Mouse (Mus musculus) heart, postnatal 0 days (tissue): Measurements from ENCODE around the gene Stard3nl. TPM values are rescaled to one million over a fixed set of nuclear protein-coding genes. Genes with fewer than 3 reads are reported as not detected.

Experiments
- ATAC-seq: fragments of 200-750 bp; cut with Nextera tagmentation; 2 replicates; pipeline ENCODE4 v1.8.0; 2017; ENCODE audit warnings: low read depth, moderate number of reproducible peaks, moderate library complexity; ENCODE audit not compliant: insufficient read depth
- DNase-seq: peaks from one replicate; pipeline ENCODE4 v3.0.0-alpha.2; 2016; ENCODE audit warnings: low spot score
- H3K27ac ChIP-seq: fragments of 300-500 bp; sonication (generic); 2 replicates; pipeline ENCODE4 v1.5.1; 2014; ENCODE audit warnings: low read depth, mild to moderate bottlenecking
- H3K27me3 ChIP-seq: fragments of 300-500 bp; sonication (generic); 2 replicates; pipeline ENCODE4 v1.6.1; 2014; ENCODE audit warnings: low read length, mixed read lengths; ENCODE audit not compliant: control insufficient read depth, insufficient read depth
- H3K36me3 ChIP-seq: fragments of 300-500 bp; sonication (generic); replicated peaks from 2 replicates; pipeline ENCODE4 v1.6.1; 2014; ENCODE audit warnings: low read length, mixed read lengths; ENCODE audit not compliant: control insufficient read depth, insufficient read depth
- H3K4me1 ChIP-seq: fragments of 300-500 bp; sonication (generic); 2 replicates; pipeline ENCODE4 v1.6.1; 2014; ENCODE audit warnings: antibody characterized with exemption; ENCODE audit not compliant: control insufficient read depth, insufficient read depth
- H3K4me2 ChIP-seq: fragments of 300-500 bp; sonication (generic); 2 replicates; pipeline ENCODE4 v1.6.1; 2014; ENCODE audit warnings: low read depth, mild to moderate bottlenecking, low read length, moderate library complexity
- H3K4me3 ChIP-seq: fragments of 300-500 bp; sonication (generic); 2 replicates; pipeline ENCODE4 v1.5.1; 2014; ENCODE audit warnings: low read depth, low read length
- H3K9ac ChIP-seq: fragments of 300-500 bp; sonication (generic); replicated peaks from 2 replicates; pipeline ENCODE4 v1.6.1; 2014; ENCODE audit warnings: low read depth, low read length, mixed read lengths
- H3K9me3 ChIP-seq: fragments of 300-500 bp; sonication (generic); replicated peaks from 2 replicates; pipeline ENCODE4 v1.6.1; 2016; ENCODE audit warnings: low read length; ENCODE audit not compliant: control insufficient read depth
- CTCF ChIP-seq: IDR thresholded peaks from 2 replicates; pipeline ENCODE4 v1.5.1; 2016; ENCODE audit warnings: antibody characterized with exemption, control low read depth, low read depth
- EP300 ChIP-seq: IDR thresholded peaks from 2 replicates; pipeline ENCODE4 v1.6.1; 2016; ENCODE audit warnings: antibody characterized with exemption, low read depth
- WGBS: fragments of 180-500 bp; shearing (Covaris S2); extraction: QIAGEN DNeasy Blood & Tissue Kit; methylation state at CpG from one replicate; pipeline ENCODE4 v1.1.7; 2014; 5-methylcytosine and 5-hydroxymethylcytosine counted together
- polyA plus RNA-seq: library from polyadenylated mRNA; unstranded; fragments of >200 nt; fragmentation: Nextera tagmentation; extraction: Ambion mirVana; gene quantifications from 2 replicates; pipeline ENCODE4 v1.2.1, GENCODE M21; 2015
- total RNA-seq: library from RNA; depleted of rRNA; stranded (reverse); fragments of >200 nt; gene quantifications from 2 replicates; pipeline ENCODE4 v1.2.3, GENCODE M21; 2014; ENCODE audit warnings: low replicate concordance

Stard3nl gene
- total and polyA plus RNA-seq, 2 experiments from 2014 or later: 18.7 to 48.3 TPM

DNA sequence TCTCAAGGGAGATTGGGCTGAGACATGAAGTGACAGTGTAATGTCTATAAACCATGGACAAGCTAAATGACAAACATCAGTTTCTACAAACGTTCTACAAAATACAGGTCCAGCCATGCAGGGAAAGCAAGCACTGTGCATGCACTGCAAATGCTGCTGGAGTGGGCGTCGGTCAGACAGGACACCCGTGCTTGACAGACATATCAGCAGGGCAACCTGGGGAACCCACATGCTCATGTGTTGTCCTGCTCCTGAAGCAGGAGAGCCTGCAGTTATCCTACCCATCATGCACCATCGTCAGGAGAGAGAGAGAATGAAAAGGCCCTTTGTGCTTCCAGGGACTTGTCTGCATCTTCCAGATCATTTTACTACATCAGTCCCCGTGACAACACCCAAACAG lies 16.3 kb downstream of the Stard3nl start:
- H3K9me3 ChIP-seq: no peaks in the 10 kb centered on the region
- no peak for TF ChIP-seq CTCF
- no peak for TF ChIP-seq EP300
- no peak overlapping the region for H3K27ac ChIP-seq
- 73% methylated on average over 6 of the region's 6 CpGs for WGBS
- no peak overlapping the region for H3K9ac ChIP-seq
- ATAC-seq: no peak
- no peak for DNase-seq
- H3K27me3 ChIP-seq: no peaks in the 10 kb centered on the region
- no peak overlapping the region for H3K4me3 ChIP-seq
- no peak overlapping the region for H3K4me2 ChIP-seq
- peaks cover 6% of the 10 kb centered on the region for H3K36me3 ChIP-seq
- no peaks in the 10 kb centered on the region for H3K4me1 ChIP-seq

- TF ChIP-seq EP300 (no peak), CTCF (no peak)
- no peak for ATAC-seq
- H3K27ac ChIP-seq: no peak overlapping the region
- WGBS: 48% methylated on average over 8 of the region's 8 CpGs
- no peaks in the 10 kb centered on the region for H3K4me1 ChIP-seq
- no peaks in the 10 kb centered on the region for H3K27me3 ChIP-seq
- H3K9ac ChIP-seq: no peak overlapping the region
- no peak overlapping the region for H3K4me3 ChIP-seq
- no peak for DNase-seq
- no peak overlapping the region for H3K4me2 ChIP-seq
- H3K9me3 ChIP-seq: no peaks in the 10 kb centered on the region
- peaks cover 44% of the 10 kb centered on the region for H3K36me3 ChIP-seq
Measured at GRCm38 (mm10) chr13:19372133-19372729, 23.4 kb downstream of the Stard3nl start.

DNA sequence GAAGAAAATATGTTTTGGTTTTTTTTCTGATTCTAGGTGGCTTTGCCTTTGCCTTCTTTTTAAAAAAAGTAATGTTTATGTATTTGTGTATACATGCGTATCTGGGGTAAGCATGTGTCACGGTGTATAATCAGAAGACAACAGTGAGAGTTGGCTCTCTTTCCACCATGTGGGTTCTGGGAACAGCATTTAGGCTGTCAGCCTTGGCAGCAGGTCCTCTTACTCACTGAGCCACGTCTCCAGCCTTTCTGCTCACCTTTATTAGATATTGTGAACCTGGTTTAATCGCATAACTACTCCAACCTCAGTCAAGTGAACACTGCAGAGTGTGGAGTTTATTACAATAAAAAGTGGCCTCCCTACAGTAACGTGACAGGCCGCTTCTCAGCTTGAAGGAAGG lies 26.8 kb downstream of the Stard3nl start:
- H3K9ac ChIP-seq: no peak overlapping the region
- TF ChIP-seq EP300 (no peak), CTCF (no peak)
- H3K9me3 ChIP-seq: no peaks in the 10 kb centered on the region
- no peak for ATAC-seq
- 93% methylated on average over 6 of the region's 6 CpGs for WGBS
- no peak overlapping the region for H3K4me3 ChIP-seq
- H3K4me1 ChIP-seq: no peaks in the 10 kb centered on the region
- H3K36me3 ChIP-seq: peaks cover 43% of the 10 kb centered on the region
- H3K27ac ChIP-seq: no peak overlapping the region
- H3K4me2 ChIP-seq: no peak overlapping the region
- H3K27me3 ChIP-seq: no peaks in the 10 kb centered on the region
- DNase-seq: no peak

GRCm38 (mm10) chr13:19367536-19367935 lies 28.1 kb downstream of the Stard3nl start:
- no peaks in the 10 kb centered on the region for H3K27me3 ChIP-seq
- ATAC-seq (no peak), DNase-seq (no peak)
- H3K4me3 ChIP-seq: no peak overlapping the region
- no peak overlapping the region for H3K4me2 ChIP-seq
- H3K4me1 ChIP-seq: no peaks in the 10 kb centered on the region
- H3K9me3 ChIP-seq: no peaks in the 10 kb centered on the region
- H3K36me3 ChIP-seq: peaks cover 31% of the 10 kb centered on the region
- TF ChIP-seq EP300: no peak
- TF ChIP-seq CTCF: no peak
- 83% methylated on average over 7 of the region's 7 CpGs for WGBS
- H3K9ac ChIP-seq: no peak overlapping the region
- no peak overlapping the region for H3K27ac ChIP-seq

DNA sequence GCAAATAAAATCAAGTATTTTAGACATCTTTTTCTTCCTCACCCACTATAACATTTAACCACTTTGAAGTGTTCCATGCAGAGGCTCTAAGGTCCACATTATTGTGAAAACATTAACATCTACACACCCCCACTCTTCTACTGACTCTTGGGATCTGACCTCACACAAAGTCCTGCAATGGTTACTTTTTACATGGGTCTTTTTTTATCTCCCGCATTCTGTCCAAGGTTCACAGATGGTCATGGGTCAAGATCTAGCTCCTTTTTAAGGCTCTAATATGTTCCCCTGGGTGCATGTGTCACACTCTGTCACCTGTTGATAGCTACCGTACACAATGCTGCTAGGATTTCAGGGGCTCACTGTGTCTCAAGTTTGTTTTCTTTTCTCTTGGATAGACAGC lies 28.7 kb downstream of the Stard3nl start:
- DNase-seq: no peak
- Histone ChIP-seq H3K9me3 (no peaks in the 10 kb centered on the region), H3K4me1 (no peaks in the 10 kb centered on the region), H3K36me3 (peaks cover 25% of the 10 kb centered on the region), H3K27me3 (no peaks in the 10 kb centered on the region), H3K4me3 (no peak overlapping the region), H3K9ac (no peak overlapping the region), H3K27ac (no peak overlapping the region), H3K4me2 (no peak overlapping the region)
- ATAC-seq: no peak
- TF ChIP-seq EP300: no peak
- TF ChIP-seq CTCF: no peak
- 66% methylated on average over 2 of the region's 2 CpGs for WGBS

DNA sequence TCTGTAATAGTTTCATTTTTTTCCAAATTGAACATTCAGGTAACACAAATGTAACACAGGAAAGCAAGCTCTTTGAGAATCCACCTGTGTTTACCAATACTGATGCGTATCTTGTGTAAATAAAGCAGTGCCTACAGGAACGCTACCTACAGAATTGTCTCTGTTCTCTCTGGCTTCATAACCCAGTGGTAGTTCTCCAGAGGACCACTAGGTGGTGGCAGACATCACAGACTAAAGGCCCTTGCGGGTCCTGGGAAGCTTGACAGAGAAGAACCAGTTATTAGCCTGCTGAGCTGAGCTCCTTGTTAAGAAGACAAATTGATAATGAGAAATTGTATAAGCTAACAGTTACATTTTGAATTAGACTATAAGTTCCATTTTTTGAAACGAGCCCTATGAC lies 30.0 kb downstream of the Stard3nl start:
- peaks cover 12% of the 10 kb centered on the region for H3K36me3 ChIP-seq
- peak; percentile 50 for DNase-seq
- TF ChIP-seq CTCF: peak; percentile 97
- TF ChIP-seq EP300: no peak
- H3K27ac ChIP-seq: no peak overlapping the region
- H3K4me3 ChIP-seq: no peak overlapping the region
- no peak overlapping the region for H3K9ac ChIP-seq
- H3K9me3 ChIP-seq: no peaks in the 10 kb centered on the region
- H3K4me2 ChIP-seq: no peak overlapping the region
- peak; percentile 44; the same call in 1 of the 2 replicates for ATAC-seq
- no peaks in the 10 kb centered on the region for H3K4me1 ChIP-seq
- no peaks in the 10 kb centered on the region for H3K27me3 ChIP-seq
- WGBS: 27% methylated on average over 4 of the region's 4 CpGs
